Mouse (Mus musculus) right cerebral cortex, postnatal 4 days (tissue): ENCODE results near the gene Hist1h2be.
A peak's percentile ranks its signal among the peaks of the same experiment; 100 is the strongest.
"Not testable (repeated sequence)": the region's sequence is repeated elsewhere in the genome, so short reads cannot be mapped to it uniquely, and the experiment has no call there.

ENCODE experiments used
- DNase-seq: peaks from one replicate; pipeline ENCODE4 v3.0.0-alpha.2; 2022

Gene Hist1h2be

DNA sequence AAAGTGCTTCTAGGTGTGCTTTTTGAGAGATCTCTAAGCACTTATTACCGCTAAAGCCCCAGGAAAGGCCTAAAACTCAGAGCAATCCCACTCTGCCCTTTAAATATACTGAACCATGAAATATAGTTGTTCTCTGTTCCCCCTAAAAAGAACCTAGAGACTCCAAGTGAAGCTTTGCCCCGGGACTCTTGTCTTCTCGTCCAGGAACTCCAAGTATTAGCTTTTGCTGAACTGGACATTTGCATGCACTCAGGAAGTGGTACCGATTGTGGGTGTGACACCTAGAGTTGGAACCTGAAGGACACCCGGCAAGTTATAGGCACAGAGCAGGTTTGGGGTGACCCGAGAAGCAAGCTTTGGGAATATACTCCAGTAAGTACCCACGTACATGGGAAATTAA lies 29.7 kb downstream of the Hist1h2be start:
- DNase-seq, result no peak

GRCm38 (mm10) chr13:23586940-23587225 lies 34.0 kb downstream of the Hist1h2be start:
- no peak for DNase-seq

- DNase-seq, result no peak
Measured at GRCm38 (mm10) chr13:23586099-23586939, 34.6 kb downstream of the Hist1h2be start.

DNA sequence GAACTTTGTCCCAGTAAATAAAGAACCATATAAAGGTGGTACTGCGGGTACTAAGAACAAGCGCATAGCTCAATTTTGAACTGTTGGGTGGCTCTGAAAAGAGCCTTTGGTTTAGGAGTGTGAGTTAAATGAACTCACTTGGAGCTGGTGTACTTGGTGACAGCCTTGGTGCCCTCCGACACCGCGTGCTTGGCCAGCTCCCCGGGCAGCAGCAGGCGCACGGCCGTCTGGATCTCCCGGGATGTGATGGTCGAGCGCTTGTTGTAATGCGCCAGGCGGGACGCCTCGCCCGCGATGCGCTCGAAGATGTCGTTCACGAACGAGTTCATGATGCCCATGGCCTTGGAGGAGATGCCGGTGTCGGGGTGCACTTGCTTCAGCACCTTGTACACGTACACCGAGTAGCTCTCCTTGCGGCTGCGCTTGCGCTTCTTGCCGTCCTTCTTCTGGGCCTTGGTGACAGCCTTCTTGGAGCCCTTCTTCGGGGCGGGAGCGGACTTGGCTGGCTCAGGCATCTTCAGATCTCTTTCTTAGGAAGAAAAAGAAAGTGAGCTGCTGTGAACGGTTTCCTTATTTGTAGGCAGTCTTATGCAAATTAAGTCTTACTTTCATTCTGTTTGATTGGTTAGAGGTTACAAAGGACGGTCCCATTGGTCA lies 35.4 kb downstream of the Hist1h2be start:
- DNase-seq, result peak; percentile 43

DNA sequence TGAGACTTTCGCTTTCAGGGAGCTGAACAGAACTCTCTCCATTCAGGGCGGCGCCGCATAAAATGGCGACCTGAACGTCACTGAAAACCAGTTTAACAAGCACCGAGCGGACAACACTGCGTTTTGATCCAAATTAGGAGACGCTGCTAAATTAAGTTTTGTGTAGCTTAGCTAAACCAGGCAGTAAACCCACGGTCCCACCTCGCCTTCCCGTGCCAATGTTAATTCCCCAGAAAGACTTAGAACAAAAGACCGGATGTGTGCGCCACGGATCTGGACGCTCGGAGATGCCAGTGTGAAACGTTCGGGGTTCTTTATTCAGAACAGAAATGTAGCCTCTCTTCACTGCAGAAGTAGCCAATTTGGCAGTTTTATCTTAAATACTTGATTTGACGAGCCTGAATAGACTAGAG lies 35.9 kb downstream of the Hist1h2be start:
- peak; percentile 66 for DNase-seq

GRCm38 (mm10) chr13:23584331-23584730 lies 36.6 kb downstream of the Hist1h2be start:
- no peak for DNase-seq

- DNase-seq, result no peak
Measured at GRCm38 (mm10) chr13:23583387-23584068, 37.4 kb downstream of the Hist1h2be start.

- DNase-seq, result no peak
Measured at GRCm38 (mm10) chr13:23582219-23583056, 38.5 kb downstream of the Hist1h2be start.

GRCm38 (mm10) chr13:23581408-23582218 lies 39.3 kb downstream of the Hist1h2be start, which contains the start of gene Hist1h4d:
Gene Hist1h4d, plus strand, starts transcription at chr13:23581598.
- DNase-seq, result peak; percentile 81

DNA sequence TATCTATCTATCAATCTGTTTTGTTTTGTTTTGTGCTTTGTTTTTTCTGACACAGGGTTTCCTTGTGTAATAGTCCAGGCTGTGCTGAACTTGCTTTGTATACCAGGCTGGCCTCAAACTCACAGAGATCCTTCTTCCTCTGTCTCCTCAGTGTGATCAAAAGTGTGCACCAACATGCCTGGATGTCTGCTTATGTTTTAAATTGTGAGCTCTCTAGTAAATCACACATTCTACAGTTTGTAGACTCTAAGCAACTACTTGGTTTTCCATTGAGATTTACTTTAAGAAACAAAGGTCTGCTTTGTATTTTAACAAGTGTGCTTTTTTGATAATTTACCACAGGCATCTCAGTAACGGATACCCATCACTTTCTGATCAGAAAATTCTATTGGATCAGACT lies 43.1 kb downstream of the Hist1h2be start:
- no peak for DNase-seq

GRCm38 (mm10) chr13:23576906-23577639 lies 43.9 kb downstream of the Hist1h2be start:
- no peak for DNase-seq

DNA sequence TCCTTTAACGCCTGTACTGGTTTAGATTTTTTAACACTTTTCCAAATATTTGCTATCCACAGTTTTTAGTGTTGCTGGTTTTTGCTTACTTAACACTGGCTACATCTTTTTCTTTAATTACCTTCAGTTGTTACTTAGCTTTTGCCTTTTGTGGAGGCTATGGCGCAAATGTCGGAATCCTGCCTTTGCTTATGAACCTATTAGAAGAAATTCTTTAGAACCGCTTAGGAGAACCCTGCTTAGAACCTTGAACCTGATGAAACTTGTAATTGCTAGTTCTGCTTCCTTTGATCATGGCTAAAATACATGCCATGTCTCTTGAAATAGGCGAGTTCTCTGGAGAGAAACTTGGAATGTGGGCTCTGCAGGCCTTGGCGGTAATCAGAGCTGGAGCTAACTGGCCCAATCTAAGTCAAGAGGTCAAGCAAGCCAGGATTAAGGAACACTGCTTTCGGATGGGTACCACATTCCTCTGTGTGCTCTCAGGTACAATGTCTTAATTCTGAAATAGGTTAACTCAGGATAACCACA lies 44.5 kb downstream of the Hist1h2be start:
- DNase-seq, result no peak

GRCm38 (mm10) chr13:23575864-23576313 lies 45.0 kb downstream of the Hist1h2be start:
- DNase-seq, result not testable (repeated sequence)

GRCm38 (mm10) chr13:23575271-23575851 lies 45.6 kb downstream of the Hist1h2be start, which contains the start of gene Hist1h3d:
Gene Hist1h3d, plus strand, starts transcription at chr13:23575763.
- DNase-seq, result no peak

GRCm38 (mm10) chr13:23574546-23575170 lies 46.3 kb downstream of the Hist1h2be start:
- DNase-seq, result not testable (repeated sequence)

DNA sequence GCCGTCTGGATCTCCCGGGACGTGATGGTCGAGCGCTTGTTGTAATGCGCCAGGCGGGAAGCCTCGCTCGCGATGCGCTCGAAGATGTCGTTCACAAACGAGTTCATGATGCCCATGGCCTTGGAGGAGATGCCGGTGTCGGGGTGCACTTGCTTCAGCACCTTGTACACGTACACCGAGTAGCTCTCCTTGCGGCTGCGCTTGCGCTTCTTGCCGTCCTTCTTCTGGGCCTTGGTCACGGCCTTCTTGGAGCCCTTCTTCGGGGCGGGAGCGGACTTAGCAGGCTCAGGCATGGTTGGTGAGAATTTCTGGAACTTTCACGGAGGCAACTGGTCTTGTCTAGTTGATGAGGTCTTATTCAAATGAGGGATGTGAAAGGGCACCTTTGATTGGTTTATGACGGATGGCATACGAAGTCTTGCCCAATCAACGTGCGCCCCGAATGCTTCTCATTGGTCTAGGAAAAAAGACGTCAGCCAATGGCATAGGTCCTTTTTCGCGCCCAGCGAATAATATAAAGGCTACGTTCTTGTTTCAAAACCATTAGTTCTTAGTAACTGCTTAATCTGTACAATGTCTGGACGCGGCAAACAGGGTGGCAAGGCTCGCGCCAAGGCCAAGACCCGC lies 46.9 kb downstream of the Hist1h2be start, which contains the start of the genes Hist1h2bf and Hist1h2ad:
Gene Hist1h2bf, minus strand, starts transcription at position 299 of the 627 bp plus-strand sequence.
Gene Hist1h2ad, plus strand, starts transcription at position 484 of the 627 bp plus-strand sequence.
- DNase-seq, result peak; percentile 77

DNA sequence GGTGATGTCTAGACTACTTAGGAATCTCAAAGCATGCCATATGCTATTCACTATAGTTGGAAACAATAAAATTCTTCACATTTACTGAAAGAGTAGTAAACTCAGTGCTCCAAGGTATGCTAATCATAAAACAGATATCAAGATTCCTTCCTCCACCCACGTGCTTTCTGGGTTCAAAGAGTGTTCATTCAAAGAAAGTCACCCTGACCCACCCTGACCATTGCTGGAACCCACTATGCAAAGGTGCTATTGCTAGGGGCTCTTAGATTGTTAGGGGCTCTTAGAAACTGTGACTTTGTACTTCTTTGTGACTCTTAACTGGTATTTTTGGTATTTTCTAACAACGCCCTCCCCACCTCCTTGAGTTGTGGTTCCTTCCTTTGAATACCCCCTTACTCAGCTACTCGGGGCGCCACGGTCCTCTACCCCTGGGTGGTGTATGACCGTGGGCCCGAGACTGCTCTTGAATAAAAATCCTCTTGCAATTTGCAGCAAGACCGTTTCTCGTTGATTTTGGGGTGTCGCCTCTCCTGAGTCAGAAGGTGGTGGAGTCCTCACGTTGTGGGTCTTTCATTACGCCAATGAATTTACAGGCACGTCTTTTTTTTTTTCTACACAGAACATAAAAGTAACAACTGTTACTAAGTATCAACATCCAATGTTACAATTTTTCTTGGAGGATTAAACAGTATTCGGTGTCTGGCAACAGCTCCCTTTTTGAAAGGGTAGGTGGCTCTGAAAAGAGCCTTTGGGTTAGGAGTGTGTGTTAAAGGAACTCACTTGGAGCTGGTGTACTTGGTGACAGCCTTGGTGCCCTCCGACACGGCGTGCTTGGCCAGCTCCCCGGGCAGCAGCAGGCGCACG lies 47.7 kb downstream of the Hist1h2be start:
- not testable (repeated sequence) for DNase-seq
